Mouse (Mus musculus): ENCODE results near the gene Mthfd1.

The Mthfd1 gene

DNA sequence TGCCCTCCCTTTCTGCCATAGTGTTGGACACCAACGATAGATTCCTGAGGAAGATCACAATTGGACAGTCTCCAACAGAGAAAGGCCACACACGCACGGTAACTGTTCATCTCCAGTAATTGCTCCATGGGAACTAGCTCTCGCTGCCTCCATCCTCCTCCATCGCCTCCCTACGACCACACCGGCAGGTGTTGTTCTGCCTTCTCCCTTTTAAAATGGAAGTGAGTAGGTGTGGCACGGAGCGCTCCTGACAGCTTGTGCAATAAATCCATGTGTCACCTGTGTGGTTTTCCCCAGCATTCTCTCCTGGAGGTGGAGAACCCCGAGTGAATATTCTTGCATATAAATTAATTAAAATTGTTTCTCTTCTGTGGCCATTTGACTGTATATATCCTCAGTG is 45.3 kb downstream of the Mthfd1 start:
- no peak for DNase-seq (ENCODE audit: low spot score in 2 of 2)

DNA sequence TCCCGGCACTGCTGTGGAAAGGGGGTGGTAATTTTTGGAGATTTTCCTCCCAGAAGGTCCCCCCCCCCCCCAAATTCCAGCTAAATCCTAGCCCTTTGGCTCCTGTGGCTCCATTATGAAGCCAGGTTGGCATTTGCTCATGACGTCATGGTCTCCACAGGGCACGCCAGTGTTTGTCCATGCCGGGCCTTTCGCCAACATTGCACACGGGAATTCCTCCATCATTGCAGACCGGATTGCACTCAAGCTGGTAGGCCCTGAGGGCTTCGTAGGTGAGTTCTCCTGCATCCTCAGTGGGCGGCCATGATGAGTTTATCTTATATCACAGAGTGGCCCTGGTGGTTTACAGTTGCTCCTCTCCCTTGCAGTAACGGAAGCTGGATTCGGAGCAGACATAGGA is 48.4 kb downstream of the Mthfd1 start:
- DNase-seq (ENCODE audit: low spot score in 2 of 2) = no peak

- DNase-seq (ENCODE audit: low spot score in 2 of 2) = no peak
These were observed 49.1 kb downstream of the Mthfd1 start for GRCm38 (mm10) chr12:76304199-76304598.

DNA sequence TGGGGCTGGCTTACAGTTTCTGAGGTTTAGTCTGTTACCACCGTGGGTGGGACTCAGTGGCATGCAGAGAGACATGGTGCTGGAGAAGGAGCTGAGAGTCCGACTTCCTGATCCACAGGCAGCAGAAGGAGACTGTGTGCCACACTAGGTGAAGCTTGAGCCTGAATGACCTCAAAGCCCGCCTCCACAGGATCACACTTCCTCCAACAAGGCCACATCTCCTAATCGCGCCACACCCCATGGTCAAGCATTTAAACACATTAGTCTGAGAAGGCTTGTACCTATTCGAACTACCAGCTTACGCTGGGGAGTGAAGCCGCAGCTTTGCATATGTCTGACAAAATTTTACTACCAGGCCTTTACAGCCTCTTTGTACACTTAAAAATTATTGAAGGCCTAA is 50.0 kb downstream of the Mthfd1 start:
- no peak for DNase-seq (ENCODE audit: low spot score in 2 of 2)

- DNase-seq (ENCODE audit: low spot score in 2 of 2) = no peak
These were observed 51.9 kb downstream of the Mthfd1 start for GRCm38 (mm10) chr12:76306852-76307561.

DNA sequence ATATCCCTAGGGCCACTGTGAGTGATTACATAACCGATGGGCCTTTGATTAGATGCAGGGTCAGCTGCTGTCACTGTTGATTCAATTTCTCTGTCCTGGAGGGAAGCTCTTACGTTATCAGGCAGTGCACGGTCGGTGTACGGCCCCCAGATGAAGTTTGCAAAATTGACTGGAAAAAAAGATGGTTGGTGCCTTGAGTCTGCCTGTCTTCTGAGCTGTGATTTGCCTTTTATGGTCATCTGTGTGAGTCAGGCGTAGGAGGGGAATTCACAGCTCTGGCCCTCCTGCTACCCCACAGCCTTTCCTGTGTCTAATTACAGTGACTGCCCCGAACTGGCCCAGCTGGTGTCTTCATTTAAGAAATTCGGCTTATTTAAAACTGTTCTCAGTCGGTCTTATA is 52.9 kb downstream of the Mthfd1 start:
- peak; percentile 60 to 77 for DNase-seq (ENCODE audit: low spot score in 2 of 2)

DNA sequence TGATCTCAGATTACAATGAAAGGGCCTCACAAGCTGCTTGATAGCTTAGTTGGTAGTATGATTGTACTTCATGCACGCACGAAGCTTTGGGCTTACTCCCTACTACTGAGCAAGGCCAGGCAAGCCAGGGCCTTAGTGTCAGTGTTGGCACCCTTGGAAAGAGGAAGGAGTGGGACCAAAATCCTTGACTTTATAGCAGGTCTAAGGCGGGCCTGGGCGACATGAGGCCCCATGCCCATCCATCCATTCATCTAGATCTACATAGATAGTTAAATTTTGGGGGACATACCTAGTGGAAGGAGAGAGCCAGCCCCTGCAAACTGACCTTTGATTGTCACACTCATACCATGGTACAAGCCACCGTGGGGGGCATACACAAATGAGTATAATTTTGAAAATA is 53.3 kb downstream of the Mthfd1 start:
- no peak for DNase-seq (ENCODE audit: low spot score in 2 of 2)

DNA sequence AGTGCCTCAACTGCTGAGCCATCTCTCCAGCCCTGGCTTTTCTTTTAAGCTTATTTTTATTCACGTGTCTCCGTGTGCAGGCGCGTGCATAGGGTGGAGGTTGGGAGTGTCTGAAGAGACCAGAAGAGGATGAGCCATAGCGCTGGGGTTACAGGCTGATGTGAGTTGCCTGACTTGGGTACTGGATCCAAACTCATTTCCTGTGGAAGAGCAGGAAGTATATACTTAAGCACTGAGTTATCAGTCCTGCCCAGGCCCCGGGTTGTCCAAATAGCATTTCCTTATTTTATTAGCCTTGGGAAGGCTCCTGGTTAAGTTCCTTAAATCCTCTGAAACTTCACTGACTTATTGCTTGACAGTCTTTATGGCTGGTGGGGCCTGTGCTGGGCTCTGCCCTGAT is 54.9 kb downstream of the Mthfd1 start:
- no peak for DNase-seq (ENCODE audit: low spot score in 2 of 2)

DNA sequence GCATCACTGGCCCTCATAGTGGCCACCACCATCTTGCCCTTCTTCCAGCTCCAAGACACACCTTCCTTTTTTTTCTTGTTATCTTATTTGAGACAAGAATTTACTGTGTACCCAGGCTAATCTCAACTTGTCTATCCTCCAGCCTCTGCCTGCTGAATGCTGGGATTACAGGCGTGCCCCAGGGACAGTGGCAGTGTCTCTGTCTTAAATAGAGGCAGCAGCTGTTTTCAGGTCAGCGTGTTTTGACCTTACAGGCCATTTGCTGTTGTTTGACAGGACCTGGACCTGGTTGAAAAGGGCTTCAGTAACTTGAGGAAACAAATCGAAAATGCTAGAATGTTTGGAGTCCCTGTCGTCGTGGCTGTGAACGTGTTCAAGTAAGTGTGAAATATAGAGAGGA is 55.5 kb downstream of the Mthfd1 start:
- DNase-seq (ENCODE audit: low spot score in 2 of 2) = no peak

DNA sequence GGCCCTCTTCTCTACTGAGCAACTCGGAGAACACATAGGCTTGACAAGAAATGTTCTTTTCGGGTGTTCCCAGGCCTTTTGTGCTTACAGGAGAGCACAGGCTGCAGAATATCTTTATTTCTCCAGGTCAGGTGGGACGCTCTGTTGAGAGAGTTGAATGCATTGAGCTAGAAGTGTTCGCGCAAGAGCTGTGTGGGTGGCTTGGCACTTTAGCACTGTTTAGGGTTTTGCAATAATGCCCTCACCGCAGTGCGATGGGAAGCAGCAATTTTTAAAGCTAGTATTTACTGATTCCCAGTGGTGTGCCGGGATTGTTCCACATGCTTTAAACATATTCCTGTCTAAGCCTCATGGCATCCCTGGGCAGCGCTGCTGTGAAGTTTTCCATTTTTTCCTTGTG is 56.1 kb downstream of the Mthfd1 start:
- no peak for DNase-seq (ENCODE audit: low spot score in 2 of 2)

- no peak for DNase-seq (ENCODE audit: low spot score in 2 of 2)
These were observed 56.9 kb downstream of the Mthfd1 start for GRCm38 (mm10) chr12:76311951-76312350.

DNA sequence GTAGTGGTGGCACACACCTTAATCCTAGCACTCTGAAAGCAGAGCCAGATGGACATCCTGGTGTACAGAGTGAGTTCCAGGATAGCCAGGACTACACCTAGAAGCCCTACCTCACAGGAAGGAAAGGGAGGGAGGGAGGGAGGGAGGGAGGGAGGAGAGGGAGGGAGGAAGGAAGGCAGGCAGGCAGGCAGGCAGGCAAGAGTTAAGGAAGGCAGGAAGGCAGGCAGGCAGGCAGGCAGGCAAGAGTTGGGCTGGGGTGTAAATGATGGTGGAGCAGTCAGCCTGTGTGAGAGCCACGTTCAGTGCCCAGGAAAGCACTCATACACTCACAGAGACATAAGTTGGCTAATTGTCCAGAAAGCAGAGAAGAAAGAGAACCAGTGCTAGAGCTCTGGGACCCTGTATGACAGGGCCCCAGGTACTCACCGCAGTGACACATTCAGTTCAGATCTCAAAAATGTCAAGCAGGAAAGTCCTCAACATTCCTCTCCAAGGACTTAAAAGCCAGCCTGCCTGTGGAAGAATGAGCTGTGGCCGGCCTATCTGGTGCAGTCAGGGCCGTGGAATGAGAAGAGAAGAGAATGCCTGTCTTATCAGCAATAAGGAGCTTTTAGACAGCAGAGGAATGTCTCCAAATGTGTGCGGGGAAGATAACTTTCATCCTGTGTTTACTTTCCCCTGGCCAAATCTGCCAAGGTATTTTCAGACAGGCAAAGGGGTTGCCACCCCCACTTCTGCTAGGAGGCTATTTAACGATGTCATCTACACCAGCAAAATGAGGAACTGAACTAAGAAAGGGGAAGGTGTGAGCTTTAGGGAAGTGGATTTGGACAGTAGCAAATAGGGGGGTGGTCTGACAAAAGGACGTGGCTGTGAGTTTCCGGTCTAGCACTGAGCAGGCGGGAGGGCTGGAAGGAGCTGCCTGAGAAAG is 63.4 kb downstream of the Mthfd1 start:
- DNase-seq (ENCODE audit: low spot score in 2 of 2) = peak in 1 of 2 experiments; percentile 62

DNA sequence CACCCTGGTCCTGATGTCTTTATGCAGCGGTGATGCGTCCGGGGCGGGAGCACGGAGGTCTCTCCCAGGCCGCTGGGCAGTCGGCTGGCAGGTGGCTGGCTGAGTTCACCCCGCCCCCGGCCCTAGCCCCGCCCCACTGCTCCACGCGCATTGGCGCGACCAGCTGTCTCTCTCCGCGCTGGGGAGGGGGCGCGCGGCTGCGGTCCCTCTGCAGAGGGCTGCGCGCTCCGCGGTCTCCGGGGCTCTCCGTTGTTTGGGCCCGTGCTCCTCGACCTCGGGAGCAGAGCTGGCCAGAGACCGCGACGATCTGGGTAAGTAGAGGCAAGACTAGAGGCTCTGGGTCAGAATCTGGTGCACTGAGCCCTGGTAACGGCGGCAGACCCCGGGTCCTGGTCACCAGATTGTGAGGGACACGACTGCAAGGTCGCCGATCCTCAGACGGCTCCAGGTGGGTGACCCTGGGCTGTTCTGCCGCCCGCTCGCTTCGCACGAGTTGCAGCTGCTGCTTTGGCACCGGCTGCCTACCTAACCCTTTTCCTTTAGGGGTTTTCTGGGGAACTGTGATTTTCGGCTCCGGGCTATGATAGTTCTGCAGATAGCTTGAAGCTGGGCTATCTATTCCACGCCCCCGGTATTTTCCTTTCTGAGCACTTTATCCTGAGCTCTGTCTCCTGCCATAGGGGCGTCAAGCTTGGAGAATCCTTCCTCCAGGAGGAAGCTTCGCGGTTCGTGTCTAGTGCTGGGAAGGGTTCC is 69.8 kb downstream of the Mthfd1 start, which contains the start of gene Akap5:
TSS of gene Akap5 (plus strand) at position 213 of the 753 bp plus-strand sequence.
- DNase-seq (ENCODE audit: low spot score in 2 of 2) = no peak

GRCm38 (mm10) chr12:76326437-76327220 is 71.5 kb downstream of the Mthfd1 start:
- DNase-seq (ENCODE audit: low spot score in 2 of 2) = no peak

DNA sequence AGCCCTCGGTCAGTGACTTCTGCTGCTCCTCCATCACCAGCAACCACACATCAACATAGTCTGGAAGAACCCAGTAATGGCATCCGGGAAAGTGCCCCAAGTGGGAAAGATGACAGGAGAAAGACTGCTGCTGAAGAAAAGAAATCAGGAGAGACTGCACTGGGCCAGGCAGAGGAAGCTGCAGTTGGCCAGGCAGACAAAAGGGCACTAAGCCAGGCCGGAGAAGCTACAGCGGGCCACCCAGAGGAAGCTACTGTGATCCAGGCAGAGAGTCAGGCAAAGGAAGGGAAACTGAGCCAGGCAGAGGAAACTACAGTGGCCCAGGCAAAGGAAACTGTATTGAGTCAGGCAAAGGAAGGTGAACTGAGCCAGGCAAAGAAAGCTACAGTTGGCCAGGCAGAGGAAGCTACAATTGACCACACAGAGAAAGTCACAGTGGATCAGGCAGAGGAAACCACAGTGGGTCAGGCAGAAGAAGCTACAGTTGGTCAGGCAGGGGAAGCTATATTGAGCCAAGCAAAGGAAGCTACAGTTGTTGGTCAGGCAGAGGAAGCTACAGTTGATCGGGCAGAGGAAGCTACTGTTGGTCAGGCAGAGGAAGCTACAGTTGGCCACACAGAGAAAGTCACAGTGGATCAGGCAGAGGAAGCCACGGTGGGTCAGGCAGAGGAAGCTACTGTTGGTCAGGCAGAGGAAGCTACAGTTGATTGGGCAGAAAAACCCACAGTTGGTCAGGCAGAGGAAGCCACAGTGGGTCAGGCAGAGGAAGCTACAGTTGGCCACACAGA is 73.7 kb downstream of the Mthfd1 start:
- DNase-seq (ENCODE audit: low spot score in 2 of 2) = peak; percentile 26 to 29

DNA sequence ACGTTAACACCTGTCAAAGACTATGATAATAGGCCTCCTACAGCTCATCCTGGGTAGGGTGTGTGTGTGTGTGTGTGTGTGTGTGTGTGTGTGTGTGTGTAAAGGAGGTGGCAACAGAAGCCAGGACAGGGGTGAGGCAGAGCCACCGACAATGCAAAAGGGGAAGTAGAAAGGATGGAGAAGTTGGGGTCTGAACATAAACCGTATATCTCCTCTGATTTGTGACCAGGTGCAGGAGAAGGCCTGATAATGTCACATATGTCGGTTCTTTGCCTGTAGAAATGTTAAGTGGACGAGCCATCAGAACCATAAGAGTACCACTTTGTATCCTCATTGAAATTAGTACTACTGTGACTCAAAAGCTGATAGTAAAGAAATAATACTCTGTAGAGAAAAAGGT is 78.6 kb downstream of the Mthfd1 start:
- DNase-seq (ENCODE audit: low spot score in 2 of 2) = no peak

DNA sequence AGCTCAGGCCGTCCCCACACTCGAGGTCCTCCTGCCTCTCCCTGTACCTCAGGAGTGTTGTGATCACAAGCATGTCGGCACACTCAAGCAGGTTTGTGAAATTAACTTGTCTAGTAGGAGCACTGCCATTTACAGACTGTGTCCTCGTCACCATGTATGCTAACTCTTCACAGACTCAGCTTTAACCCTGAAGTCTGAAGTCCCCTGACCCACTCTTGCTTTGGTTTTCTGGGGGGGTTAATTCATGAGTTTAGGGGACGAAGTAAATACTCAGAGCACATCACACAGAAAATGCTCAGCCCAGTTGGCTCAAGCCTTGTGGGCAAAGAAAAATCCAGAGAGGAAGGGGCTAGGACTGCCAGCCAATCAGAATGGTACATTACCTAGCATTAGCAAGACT is 80.5 kb downstream of the Mthfd1 start:
- no peak for DNase-seq (ENCODE audit: low spot score in 2 of 2)

DNA sequence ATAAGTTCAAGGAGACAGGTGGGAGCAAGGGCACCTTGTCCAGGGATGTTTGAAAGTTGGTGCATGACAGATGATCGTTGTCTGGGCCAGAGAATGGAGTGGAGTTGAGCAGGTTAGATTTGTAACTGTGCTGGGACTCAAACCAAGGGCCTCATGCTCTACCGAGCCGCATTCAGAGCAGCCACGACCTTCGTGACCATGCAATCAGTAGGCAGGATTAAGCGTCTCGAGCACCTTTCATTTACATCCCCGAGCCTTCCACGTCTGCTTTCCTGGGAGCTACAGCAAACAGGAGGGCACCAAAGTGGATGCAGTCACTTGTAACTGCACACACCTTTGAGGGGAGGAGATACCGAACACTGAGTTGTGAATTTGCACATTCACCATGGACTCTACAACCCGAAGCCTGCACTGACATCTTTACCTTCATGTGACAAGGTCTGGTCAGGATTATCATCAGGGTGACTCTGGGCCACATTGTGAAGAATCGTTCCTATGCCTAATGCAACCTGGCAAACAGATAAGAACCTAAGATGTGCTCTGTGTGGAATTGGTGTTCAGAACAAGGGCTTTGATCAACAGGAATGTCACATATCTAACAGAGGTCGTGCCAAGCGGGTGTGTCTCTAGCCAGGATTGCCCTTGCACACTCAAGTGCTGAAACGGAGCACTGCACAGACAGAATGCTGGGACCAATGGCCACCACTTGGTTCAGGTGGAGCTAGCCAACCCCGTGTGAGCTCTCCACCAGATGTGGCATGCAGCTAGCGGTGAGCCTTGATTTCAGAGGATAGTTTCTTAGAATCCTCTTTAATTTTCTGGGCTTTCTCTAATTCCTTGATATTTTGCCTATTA is 81.2 kb downstream of the Mthfd1 start:
- no peak for DNase-seq (ENCODE audit: low spot score in 2 of 2)

DNA sequence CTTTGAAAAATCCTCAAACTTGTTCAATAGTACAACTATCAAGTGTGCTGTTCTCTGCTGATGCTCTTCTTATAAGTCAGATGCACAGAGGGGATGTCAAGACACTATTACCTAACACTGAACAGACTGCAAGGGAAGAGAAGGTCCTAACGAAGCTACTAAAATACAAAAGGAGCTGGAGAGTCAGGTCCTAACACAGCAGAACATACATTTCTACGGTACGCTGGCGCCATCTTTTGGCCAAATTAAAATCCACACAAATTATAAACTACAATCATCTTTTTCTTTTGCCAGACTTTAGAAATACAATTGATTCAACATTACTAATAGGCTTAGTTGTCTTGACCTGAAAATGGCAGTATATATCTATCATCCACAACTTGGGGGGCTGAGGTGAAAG is 86.0 kb downstream of the Mthfd1 start:
- peak; percentile 63 to 65 for DNase-seq (ENCODE audit: low spot score in 2 of 2)

Data from natural killer cell, adult 2 months (primary cell).